Mouse (Mus musculus): ENCODE measurements around the gene Med13l. TPM values are rescaled to one million over a fixed set of nuclear protein-coding genes. Genes with fewer than 3 reads are reported as not detected.
A peak's percentile ranks its signal among the peaks of the same experiment; 100 is the strongest.

Gene Med13l
- polyA plus RNA-seq, 1 experiment from 2014 or later, result 13.9 TPM

DNA sequence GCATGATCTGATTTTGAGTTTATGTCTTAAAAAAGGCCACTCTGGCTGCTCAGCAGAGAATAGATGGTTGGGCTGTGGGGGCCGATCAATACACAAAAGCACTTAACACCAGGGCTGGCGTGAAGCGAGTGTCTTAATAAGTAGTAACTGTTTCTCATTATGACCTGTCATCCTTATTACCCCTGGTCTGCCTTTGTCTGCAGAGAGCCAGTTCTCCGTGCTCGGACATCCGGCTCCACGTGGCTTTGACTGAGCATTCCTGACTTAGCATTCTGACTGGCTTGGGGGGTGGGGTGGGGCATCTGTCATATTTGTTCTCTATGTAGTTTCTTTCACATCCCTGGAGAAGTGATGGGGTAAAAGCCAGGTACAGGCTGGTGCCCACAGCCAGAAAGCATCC is 31.2 kb upstream of the Med13l start:
- peak overlapping the region; percentile 23 for H3K4me3 ChIP-seq
- H3K9me3 ChIP-seq (replicated peaks), result no peaks in the 10 kb centered on the region
- H3K27ac ChIP-seq, result peak overlapping the region; percentile 70
- H3K27me3 ChIP-seq (ENCODE audit: low read depth, poor library complexity, severe bottlenecking), result 0 out of 2 replicates have a peak, but pooled peaks cover 5% of the 10 kb centered on the region
- peak; percentile 67 for DNase-seq (ENCODE audit: low spot score)
- H3K36me3 ChIP-seq, result no peaks in the 10 kb centered on the region
- 5% methylated on average over 7 of the region's 7 CpGs for WGBS
- peaks cover 70% of the 10 kb centered on the region for H3K4me1 ChIP-seq

DNA sequence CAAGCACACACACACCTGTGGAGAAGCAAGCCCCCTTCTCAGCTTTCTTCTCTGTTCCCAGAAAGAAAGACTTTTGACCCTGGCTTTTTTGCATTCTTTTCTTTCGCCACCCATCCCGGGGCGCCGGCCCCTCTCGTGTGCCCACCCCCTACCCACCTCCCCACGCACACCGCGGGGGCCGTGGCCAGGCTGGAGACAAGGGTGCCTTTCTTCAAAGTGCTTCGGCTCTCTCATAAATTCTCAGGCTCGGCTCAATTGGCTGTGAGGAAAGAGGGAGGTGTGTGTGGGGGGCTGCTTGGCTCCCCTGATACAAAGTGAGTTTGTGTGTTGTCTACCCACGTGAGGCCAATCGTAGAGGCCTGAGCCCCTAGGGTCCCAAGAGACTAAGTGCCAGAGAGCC is 28.4 kb upstream of the Med13l start:
- Histone ChIP-seq H3K4me3 (peak overlapping the region; percentile 16; the same call in 1 of the 2 replicates), H3K27ac (peak overlapping the region; percentile 84), H3K27me3 (ENCODE audit: low read depth, poor library complexity, severe bottlenecking) (no peaks in the 10 kb centered on the region), H3K36me3 (no peaks in the 10 kb centered on the region), H3K4me1 (peaks cover 64% of the 10 kb centered on the region), H3K9me3 (replicated peaks) (no peaks in the 10 kb centered on the region)
- DNase-seq (ENCODE audit: low spot score), result no peak
- 16% methylated on average over 13 of the region's 13 CpGs for WGBS

DNA sequence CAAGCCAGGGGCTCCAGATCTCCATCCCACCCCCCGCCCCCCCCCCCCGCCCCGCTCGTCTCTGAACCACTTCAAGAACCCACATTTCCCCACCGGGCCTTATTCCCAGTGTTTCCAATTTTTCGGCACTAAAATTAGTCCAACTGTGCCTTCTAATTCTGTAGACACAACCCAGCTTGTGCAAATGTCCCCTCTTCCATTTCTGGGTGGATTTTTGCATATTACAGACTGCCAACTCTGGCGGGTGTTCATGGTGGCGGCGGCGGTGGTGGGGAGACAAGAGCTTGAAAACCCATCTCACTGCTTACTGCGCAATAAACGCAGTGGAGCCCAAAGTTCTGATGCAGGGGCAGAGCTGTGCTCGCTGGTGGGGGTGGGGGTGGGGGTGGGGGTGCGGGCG is 27.8 kb upstream of the Med13l start:
- no peaks in the 10 kb centered on the region for H3K9me3 ChIP-seq (replicated peaks)
- 46% methylated on average over 15 of the region's 15 CpGs for WGBS
- peaks cover 68% of the 10 kb centered on the region for H3K4me1 ChIP-seq
- no peak overlapping the region for H3K4me3 ChIP-seq
- H3K27ac ChIP-seq, result peak overlapping the region; percentile 84
- H3K36me3 ChIP-seq, result no peaks in the 10 kb centered on the region
- DNase-seq (ENCODE audit: low spot score), result no peak
- no peaks in the 10 kb centered on the region for H3K27me3 ChIP-seq (ENCODE audit: low read depth, poor library complexity, severe bottlenecking)

DNA sequence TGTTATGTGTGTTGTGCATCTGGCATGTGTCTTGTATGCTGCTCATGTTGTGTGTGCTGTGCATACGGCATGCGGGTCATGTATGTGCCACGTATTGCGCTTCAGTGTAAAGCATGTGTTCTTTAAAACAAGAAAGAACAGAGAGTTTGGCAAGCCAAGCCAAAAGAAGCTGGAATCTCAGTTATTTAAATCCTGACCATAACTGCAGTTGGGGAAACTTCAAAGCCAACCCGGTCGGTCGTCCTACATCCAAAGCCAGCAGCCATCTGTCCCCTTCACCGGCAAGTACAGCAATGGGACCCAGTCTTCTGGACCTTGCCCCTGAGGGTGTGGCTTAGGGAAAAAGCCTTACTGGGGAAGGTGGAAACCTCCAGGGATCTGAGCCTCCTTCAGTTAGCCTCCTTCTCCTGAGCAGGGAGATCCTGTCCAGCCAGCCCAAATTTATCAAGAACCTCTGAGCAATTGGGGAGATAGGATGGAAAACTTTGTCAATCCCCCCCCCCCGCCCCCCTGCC is 26.0 kb upstream of the Med13l start:
- H3K27me3 ChIP-seq (ENCODE audit: low read depth, poor library complexity, severe bottlenecking), result no peaks in the 10 kb centered on the region
- DNase-seq (ENCODE audit: low spot score), result no peak
- peaks cover 71% of the 10 kb centered on the region for H3K4me1 ChIP-seq
- 65% methylated on average over 9 of the region's 9 CpGs for WGBS
- no peaks in the 10 kb centered on the region for H3K9me3 ChIP-seq (replicated peaks)
- peak overlapping the region; percentile 4; the same call in 1 of the 2 replicates for H3K27ac ChIP-seq
- H3K36me3 ChIP-seq, result no peaks in the 10 kb centered on the region
- no peak overlapping the region for H3K4me3 ChIP-seq

DNA sequence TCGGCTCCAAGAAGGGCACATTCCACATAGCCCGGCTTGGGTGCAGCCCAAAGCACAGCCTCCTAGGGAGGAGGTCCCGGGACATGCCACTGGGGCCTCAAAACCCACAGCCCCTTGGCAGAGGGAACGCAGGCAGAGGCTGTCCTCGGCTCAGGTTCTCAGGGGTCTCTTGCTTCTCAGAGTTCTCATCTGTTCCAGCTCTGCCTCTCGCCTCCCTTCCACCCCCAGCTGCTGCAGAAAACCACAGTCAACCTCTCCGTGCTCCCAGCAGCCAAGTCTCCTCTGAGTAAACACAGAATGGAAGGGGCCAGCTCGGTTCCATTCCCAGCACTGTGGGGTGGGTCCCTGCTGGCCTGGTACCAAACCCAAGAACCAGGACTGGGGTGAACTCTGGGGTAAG is 25.3 kb upstream of the Med13l start:
- 51% methylated on average over 8 of the region's 8 CpGs for WGBS
- Histone ChIP-seq H3K27ac (peak overlapping the region; percentile 67), H3K36me3 (no peaks in the 10 kb centered on the region), H3K27me3 (ENCODE audit: low read depth, poor library complexity, severe bottlenecking) (no peaks in the 10 kb centered on the region), H3K4me1 (peaks cover 71% of the 10 kb centered on the region), H3K4me3 (no peak overlapping the region), H3K9me3 (replicated peaks) (no peaks in the 10 kb centered on the region)
- no peak for DNase-seq (ENCODE audit: low spot score)

DNA sequence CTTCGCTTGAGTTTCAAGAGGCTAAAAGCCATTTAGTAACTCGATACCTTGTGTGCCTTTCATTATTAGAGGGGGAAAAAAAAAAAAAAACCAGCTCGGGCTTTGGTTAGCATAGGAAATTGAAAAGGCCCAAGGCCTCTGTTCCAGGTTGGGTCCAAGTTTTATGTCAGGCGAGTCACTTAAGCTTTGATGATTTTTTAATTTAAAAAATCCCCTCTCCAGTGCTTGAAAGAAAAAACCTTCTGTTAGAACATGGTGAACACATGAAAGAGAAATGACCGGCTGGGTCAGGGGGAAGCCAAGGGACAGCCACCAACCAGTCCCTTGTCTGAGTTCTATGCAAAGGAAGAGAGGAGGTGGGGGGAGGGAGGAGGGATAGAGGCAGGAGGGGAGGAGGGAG is 22.0 kb upstream of the Med13l start:
- Histone ChIP-seq H3K27me3 (ENCODE audit: low read depth, poor library complexity, severe bottlenecking) (no peaks in the 10 kb centered on the region), H3K4me1 (peaks cover 49% of the 10 kb centered on the region), H3K4me3 (no peak overlapping the region), H3K27ac (peak overlapping the region; percentile 83), H3K9me3 (replicated peaks) (no peaks in the 10 kb centered on the region), H3K36me3 (no peaks in the 10 kb centered on the region)
- WGBS, result 9% methylated on average over 5 of the region's 5 CpGs
- peak; percentile 54 for DNase-seq (ENCODE audit: low spot score)

DNA sequence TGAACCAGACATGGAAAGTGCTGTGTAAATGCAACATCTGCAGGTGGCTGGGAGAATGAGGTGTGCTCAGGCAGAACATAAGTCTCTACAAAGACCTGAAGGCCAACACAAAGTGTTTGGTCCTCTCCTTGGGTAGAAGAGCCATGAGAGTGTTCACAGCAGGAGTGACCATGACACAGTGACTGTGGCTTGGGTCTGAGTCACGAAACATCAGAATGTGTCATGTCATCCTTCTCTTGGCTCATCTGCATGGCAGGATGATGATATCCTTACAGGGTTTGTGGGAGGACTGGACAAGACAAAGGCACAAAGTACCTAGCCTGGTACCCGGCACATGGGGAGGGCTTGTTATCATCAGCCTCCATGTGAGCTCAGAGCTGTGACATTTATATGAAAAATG is 16.7 kb upstream of the Med13l start:
- Histone ChIP-seq H3K27ac (no peak overlapping the region), H3K4me3 (no peak overlapping the region), H3K27me3 (ENCODE audit: low read depth, poor library complexity, severe bottlenecking) (no peaks in the 10 kb centered on the region), H3K9me3 (replicated peaks) (no peaks in the 10 kb centered on the region), H3K4me1 (peaks cover 10% of the 10 kb centered on the region), H3K36me3 (no peaks in the 10 kb centered on the region)
- DNase-seq (ENCODE audit: low spot score), result no peak
- 96% methylated on average over 2 of the region's 2 CpGs for WGBS

DNA sequence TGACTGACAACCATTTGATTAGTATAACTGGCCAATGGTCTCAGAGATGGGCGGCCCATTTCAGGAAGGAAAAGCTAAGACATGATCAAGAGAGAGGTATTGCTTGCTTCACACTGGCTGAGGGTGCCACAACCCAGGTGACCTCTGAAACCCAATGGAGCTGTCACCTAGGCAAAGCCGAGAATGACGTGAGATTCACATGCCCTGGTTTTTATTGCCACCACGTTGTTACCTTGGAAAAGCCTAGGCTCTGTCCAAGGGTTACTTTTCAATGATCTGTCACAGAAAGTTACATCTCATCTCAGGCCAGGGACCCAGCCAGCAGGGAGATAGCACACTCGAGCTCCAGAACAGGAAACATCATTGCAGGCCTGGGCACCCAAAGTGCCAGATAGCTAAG is 10.0 kb upstream of the Med13l start:
- Histone ChIP-seq H3K9me3 (replicated peaks) (no peaks in the 10 kb centered on the region), H3K27ac (no peak overlapping the region), H3K4me3 (no peak overlapping the region), H3K36me3 (no peaks in the 10 kb centered on the region), H3K4me1 (0 out of 2 replicates have a peak, but pooled peaks cover 11% of the 10 kb centered on the region), H3K27me3 (ENCODE audit: low read depth, poor library complexity, severe bottlenecking) (no peaks in the 10 kb centered on the region)
- 59% methylated on average over 5 of the region's 5 CpGs for WGBS
- no peak for DNase-seq (ENCODE audit: low spot score)

DNA sequence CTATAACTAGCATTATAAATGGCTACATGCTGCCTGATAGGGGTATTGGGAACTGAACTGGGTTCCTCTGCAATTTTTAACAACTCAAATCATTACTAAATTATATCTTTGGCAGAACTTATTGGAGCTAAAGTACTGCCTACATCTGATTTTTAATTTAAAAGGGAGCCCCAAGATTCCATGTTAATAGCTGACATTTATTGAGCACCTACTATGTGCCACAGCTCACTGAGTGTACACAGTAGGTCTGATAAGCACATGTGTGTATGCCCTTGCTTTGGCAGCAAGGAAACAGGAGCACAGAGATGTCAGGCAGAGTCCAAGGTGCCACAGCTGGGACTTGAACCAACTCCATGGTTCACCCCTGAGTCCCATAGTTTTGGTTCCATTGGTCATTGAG is 7.2 kb upstream of the Med13l start:
- DNase-seq (ENCODE audit: low spot score), result no peak
- Histone ChIP-seq H3K4me1 (peaks cover 20% of the 10 kb centered on the region; the same call in 1 of the 2 replicates), H3K27me3 (ENCODE audit: low read depth, poor library complexity, severe bottlenecking) (0 out of 2 replicates have a peak, but pooled peaks cover 10% of the 10 kb centered on the region), H3K4me3 (no peak overlapping the region), H3K36me3 (no peaks in the 10 kb centered on the region), H3K27ac (no peak overlapping the region), H3K9me3 (replicated peaks) (no peaks in the 10 kb centered on the region)

DNA sequence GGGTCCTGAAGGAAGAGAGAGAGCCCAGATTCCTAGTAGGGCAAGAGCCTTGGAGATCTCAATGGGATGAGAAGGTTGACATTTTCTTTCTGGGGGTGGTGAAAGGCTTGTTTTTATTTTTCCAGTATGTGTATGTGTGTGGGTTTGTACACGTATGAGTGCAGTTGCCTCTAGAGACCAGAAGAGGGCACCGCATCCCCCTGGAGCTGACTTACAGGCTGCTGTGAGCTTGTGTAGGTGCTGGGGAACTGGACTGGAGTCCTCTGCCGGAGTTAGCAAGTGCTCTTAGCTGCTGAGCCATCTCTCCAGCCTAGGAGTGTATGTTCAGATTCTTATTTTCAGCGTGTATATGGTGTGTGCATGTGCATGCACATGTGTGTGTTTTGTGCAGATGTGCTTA is 5.2 kb upstream of the Med13l start:
- 96% methylated on average over 4 of the region's 4 CpGs for WGBS
- Histone ChIP-seq H3K9me3 (replicated peaks) (no peaks in the 10 kb centered on the region), H3K4me1 (peaks cover 28% of the 10 kb centered on the region), H3K4me3 (no peak overlapping the region), H3K27ac (no peak overlapping the region), H3K27me3 (ENCODE audit: low read depth, poor library complexity, severe bottlenecking) (0 out of 2 replicates have a peak, but pooled peaks cover 10% of the 10 kb centered on the region), H3K36me3 (no peaks in the 10 kb centered on the region)
- DNase-seq (ENCODE audit: low spot score), result no peak

DNA sequence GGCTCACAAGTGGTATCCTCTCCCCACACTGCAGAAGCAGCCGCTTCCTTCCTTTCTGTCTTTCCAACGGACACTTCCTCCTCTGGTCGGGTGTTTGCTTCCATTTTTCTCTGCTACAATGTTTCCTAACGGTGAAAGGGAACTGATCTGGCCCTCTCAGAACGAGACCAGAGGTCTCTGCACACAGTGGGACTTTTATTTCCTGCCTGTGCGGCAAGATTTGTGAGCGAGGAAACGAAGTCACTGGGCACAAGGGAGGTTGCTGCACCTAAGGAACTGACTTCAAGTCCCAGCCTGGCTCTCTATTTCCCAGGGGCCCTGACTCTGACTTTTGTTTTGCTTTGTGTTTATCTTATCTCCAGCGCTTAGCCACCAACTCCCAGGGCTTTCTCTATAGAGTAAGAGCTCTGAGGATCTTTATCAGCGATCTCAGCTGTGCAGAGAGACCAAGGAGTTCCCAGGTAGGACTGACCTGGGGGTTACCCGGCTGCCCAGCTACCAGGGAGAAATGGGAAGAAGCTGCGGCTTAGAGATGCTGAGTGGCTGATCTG is 4.0 kb upstream of the Med13l start:
- Histone ChIP-seq H3K27me3 (ENCODE audit: low read depth, poor library complexity, severe bottlenecking) (0 out of 2 replicates have a peak, but pooled peaks cover 10% of the 10 kb centered on the region), H3K36me3 (no peaks in the 10 kb centered on the region), H3K4me3 (no peak overlapping the region), H3K4me1 (peaks cover 23% of the 10 kb centered on the region), H3K27ac (no peak overlapping the region), H3K9me3 (replicated peaks) (no peaks in the 10 kb centered on the region)
- WGBS, result 41% methylated on average over 12 of the region's 12 CpGs
- no peak for DNase-seq (ENCODE audit: low spot score)

DNA sequence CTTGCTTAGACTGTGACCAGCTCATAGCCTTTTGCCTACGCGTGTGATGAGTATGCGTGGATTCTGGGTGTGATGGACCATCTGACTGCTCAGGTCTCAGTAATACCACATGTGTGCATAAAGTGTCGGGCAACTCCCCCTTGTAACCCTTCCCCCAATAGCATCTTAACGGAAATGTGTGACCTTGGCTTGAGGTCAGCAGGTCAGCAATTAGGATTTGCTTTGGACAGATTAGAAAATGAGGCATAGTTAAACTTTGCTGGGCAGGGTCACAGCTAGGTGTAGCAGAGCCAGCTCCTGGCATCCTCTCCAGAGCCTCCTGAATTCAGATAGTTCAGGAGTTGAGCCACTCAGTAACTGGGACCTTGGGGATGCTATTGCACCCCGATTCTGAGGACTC is 1.6 kb upstream of the Med13l start:
- no peaks in the 10 kb centered on the region for H3K9me3 ChIP-seq (replicated peaks)
- H3K36me3 ChIP-seq, result no peaks in the 10 kb centered on the region
- H3K4me1 ChIP-seq, result peaks cover 47% of the 10 kb centered on the region
- peak overlapping the region; percentile 98 for H3K27ac ChIP-seq
- H3K4me3 ChIP-seq, result no peak overlapping the region
- DNase-seq (ENCODE audit: low spot score), result no peak
- H3K27me3 ChIP-seq (ENCODE audit: low read depth, poor library complexity, severe bottlenecking), result 0 out of 2 replicates have a peak, but pooled peaks cover 10% of the 10 kb centered on the region
- WGBS, result 49% methylated on average over 6 of the region's 6 CpGs

DNA sequence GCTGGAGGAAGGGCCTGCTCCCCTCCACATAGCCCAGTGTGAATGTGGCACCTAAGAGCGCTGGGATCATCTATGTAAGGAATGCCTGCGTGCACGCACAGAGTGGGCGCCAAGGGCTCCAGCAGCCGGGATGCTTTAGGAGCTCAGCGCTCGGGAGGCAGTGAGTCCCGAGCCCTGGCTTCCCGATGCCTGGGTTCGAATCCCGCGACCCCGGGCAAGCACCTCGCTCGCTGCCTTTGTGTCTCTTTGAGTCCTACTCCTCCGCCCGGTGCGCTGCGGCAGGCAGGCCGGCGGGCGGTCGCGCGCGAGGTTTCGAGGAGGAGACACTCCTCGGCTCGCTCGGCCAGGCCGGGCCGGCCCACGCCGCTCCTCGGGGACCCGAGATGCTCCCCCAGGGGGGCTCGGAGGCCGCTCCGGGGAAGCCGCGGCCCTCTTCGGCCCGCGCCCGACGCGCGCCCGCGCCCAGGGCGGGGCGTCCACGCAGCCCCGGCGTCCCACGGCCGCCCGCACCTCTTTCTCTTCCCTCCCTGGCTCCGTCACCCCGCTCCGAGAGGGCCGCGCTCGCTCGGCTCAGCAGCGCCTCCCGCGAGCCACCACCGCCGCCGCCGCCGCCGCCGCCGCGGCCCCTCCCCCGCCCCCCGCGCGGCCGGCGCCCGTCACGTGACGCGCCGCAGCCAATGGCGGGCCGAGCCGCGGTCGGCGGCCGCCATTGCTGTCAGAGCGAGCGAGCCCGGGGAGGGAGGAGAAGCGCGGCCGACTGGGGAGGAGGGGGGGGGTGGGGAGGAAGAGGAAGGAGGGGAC is 695 bp upstream of the Med13l start:
- Histone ChIP-seq H3K36me3 (no peaks in the 10 kb centered on the region), H3K4me1 (peaks cover 56% of the 10 kb centered on the region), H3K27me3 (ENCODE audit: low read depth, poor library complexity, severe bottlenecking) (0 out of 2 replicates have a peak, but pooled peaks cover 10% of the 10 kb centered on the region), H3K9me3 (replicated peaks) (no peaks in the 10 kb centered on the region), H3K4me3 (peak overlapping the region; percentile 88), H3K27ac (peak overlapping the region; percentile 98)
- WGBS, result 2% methylated on average over 90 of the region's 101 CpGs
- peak; percentile 91 for DNase-seq (ENCODE audit: low spot score)
